Mouse (Mus musculus): ENCODE results near the gene Myt1l. TPM values are rescaled to one million over a fixed set of nuclear protein-coding genes. Genes with fewer than 3 reads are reported as not detected.
A peak's percentile ranks its signal among the peaks of the same experiment; 100 is the strongest.

The Myt1l gene
- polyA plus RNA-seq, 1 experiment from 2014 or later = 177 TPM

DNA sequence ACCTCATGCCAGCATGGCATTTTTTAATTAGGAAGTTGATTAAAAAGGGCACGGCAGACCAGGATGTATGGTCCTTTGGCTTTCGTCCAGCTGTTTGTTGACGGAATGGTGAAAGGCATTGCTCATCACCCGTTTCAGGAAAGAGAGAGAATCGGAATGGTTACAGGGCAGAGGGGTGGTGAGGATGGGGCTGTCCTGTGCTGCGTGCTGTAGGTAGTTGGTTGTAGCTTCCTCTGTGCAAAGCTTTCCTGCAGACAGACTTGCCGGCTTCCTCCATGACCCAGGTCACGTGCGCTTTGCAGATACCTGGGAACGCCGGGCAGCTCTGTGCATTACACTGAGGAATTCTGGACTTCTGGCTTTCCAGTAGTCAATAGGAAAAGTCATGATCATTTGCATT is 10.3 kb downstream of the Myt1l start:
- Histone ChIP-seq H3K36me3 (no peaks in the 10 kb centered on the region), H3K4me2 (replicated peaks) (peak overlapping the region; percentile 66), H3K9ac (replicated peaks) (peak overlapping the region; percentile 81), H3K4me3 (replicated peaks) (peak overlapping the region; percentile 51), H3K27ac (peak overlapping the region; percentile 85), H3K9me3 (no peaks in the 10 kb centered on the region), H3K27me3 (peaks cover 12% of the 10 kb centered on the region; the same call in 1 of the 2 replicates), H3K4me1 (replicated peaks) (peaks cover 74% of the 10 kb centered on the region)
- ATAC-seq = peak; percentile 46; the same call in 1 of the 2 replicates
- 58% methylated on average over 11 of the region's 11 CpGs for WGBS

DNA sequence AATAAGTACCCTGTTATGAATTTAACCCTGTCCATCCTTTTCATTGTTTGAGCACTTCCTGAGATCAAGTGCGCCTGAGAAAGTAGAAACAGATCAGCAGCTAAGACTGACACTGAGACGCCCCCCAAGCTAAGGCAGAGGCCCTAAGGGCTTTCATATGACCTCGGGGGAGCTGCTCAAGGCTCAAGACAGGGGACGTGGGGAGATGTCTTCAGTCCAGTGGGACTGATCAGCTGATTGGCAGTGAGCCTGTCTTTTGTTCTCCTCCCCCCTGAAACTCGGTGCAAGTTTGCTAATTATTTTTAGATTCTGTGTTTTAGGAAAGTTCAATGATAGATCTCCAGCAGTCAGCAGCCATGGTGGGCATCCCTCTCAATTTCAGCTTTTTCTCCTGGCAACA is 10.9 kb downstream of the Myt1l start:
- WGBS = 34% methylated on average over 5 of the region's 5 CpGs
- Histone ChIP-seq H3K9ac (replicated peaks) (peak overlapping the region; percentile 49; the same call in 1 of the 2 replicates), H3K27me3 (peaks cover 9% of the 10 kb centered on the region; the same call in 1 of the 2 replicates), H3K9me3 (no peaks in the 10 kb centered on the region), H3K36me3 (no peaks in the 10 kb centered on the region), H3K4me1 (replicated peaks) (peaks cover 68% of the 10 kb centered on the region), H3K4me3 (replicated peaks) (peak overlapping the region; percentile 51), H3K27ac (peak overlapping the region; percentile 68), H3K4me2 (replicated peaks) (peak overlapping the region; percentile 66)
- no peak for ATAC-seq

GRCm38 (mm10) chr12:29540741-29541140 is 12.6 kb downstream of the Myt1l start:
- Histone ChIP-seq H3K4me2 (replicated peaks) (no peak overlapping the region), H3K4me1 (replicated peaks) (peaks cover 61% of the 10 kb centered on the region), H3K36me3 (no peaks in the 10 kb centered on the region), H3K9me3 (no peaks in the 10 kb centered on the region), H3K27me3 (peaks cover 9% of the 10 kb centered on the region; the same call in 1 of the 2 replicates), H3K4me3 (replicated peaks) (no peak overlapping the region), H3K27ac (no peak overlapping the region), H3K9ac (replicated peaks) (no peak overlapping the region)
- no peak for ATAC-seq
- 78% methylated on average over 5 of the region's 5 CpGs for WGBS

DNA sequence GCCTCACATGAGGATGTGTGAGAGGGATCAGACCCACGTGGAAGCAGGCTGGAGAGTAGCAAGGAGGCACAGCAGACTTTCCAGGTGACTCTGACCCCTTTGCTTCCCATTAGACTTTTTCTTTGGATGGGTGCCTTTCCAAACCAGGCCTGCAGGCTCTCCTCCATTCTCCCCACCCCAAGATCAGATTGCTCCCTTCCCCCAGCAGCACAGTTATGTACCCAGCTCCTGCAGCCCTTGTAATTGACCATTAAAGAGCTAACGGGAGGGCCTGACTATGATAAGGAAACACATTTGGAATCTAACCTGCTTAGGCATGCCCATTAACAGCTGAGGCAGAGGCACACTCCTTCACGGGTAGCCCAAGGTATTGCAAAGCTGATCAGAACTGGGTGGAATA is 17.9 kb downstream of the Myt1l start:
- Histone ChIP-seq H3K27ac (peak overlapping the region; percentile 9; the same call in 1 of the 2 replicates), H3K9ac (replicated peaks) (no peak overlapping the region), H3K4me1 (replicated peaks) (peaks cover 39% of the 10 kb centered on the region), H3K36me3 (no peaks in the 10 kb centered on the region), H3K9me3 (no peaks in the 10 kb centered on the region), H3K27me3 (no peaks in the 10 kb centered on the region), H3K4me2 (replicated peaks) (no peak overlapping the region), H3K4me3 (replicated peaks) (no peak overlapping the region)
- 42% methylated on average over 3 of the region's 3 CpGs for WGBS
- ATAC-seq = no peak

DNA sequence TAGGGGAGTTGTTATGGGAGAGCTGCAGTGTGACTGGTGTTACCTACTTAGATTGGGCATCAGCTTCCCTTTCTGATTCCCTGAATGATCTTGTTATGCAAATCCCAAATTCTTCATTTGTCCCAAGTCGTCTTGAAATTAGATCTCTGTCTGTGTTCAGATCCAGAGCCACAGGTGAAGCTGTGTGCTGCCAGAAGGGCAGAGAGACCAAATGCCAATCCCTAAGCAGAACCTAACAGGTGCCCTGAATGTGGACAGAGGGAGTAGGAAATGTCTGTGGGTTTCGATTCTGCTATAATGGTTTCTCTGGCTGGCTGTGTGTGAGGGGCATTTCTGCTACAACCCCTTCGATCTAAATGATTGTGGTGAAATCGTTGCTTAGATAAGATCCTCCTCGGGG is 18.9 kb downstream of the Myt1l start:
- H3K4me3 ChIP-seq (replicated peaks) = no peak overlapping the region
- H3K4me1 ChIP-seq (replicated peaks) = peaks cover 39% of the 10 kb centered on the region
- no peak overlapping the region for H3K4me2 ChIP-seq (replicated peaks)
- no peaks in the 10 kb centered on the region for H3K9me3 ChIP-seq
- no peak overlapping the region for H3K9ac ChIP-seq (replicated peaks)
- H3K27ac ChIP-seq = peak overlapping the region; percentile 54; the same call in 1 of the 2 replicates
- H3K27me3 ChIP-seq = no peaks in the 10 kb centered on the region
- no peak for ATAC-seq
- 71% methylated on average over 5 of the region's 5 CpGs for WGBS
- H3K36me3 ChIP-seq = no peaks in the 10 kb centered on the region

GRCm38 (mm10) chr12:29547755-29548154 is 19.6 kb downstream of the Myt1l start:
- WGBS = 58% methylated on average over 6 of the region's 6 CpGs
- peaks cover 39% of the 10 kb centered on the region for H3K4me1 ChIP-seq (replicated peaks)
- no peaks in the 10 kb centered on the region for H3K36me3 ChIP-seq
- peak overlapping the region; percentile 54; the same call in 1 of the 2 replicates for H3K27ac ChIP-seq
- no peaks in the 10 kb centered on the region for H3K27me3 ChIP-seq
- H3K9ac ChIP-seq (replicated peaks) = peak overlapping the region; percentile 11; the same call in 1 of the 2 replicates
- H3K4me2 ChIP-seq (replicated peaks) = 0 out of 2 replicates have a peak overlapping the region, but pooled peaks have one; percentile 0
- H3K4me3 ChIP-seq (replicated peaks) = no peak overlapping the region
- 0 out of 2 replicates have a peak, but pooled peaks have one; percentile 45 for ATAC-seq
- H3K9me3 ChIP-seq = no peaks in the 10 kb centered on the region

DNA sequence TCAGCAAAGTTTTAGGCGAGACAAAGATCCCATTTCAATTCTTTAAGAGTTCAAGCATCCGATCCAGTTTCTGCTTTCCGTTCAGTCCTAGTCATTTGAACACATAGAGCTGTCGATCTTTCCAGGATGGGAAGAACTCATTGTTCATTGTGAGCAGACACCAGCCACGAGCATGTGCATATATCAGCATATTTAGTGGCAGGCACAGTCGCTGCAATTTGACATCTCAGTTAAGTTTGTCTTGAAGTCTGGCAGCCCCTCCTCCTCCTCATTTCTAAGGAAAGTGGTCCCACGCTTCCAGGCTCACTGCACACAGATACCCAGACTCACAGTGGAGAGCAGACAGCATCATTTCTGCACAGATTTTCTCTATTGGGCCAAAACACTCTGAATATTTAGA is 25.0 kb downstream of the Myt1l start:
- no peaks in the 10 kb centered on the region for H3K27me3 ChIP-seq
- 43% methylated on average over 7 of the region's 7 CpGs for WGBS
- H3K9me3 ChIP-seq = no peaks in the 10 kb centered on the region
- H3K27ac ChIP-seq = no peak overlapping the region
- H3K4me3 ChIP-seq (replicated peaks) = no peak overlapping the region
- H3K4me2 ChIP-seq (replicated peaks) = no peak overlapping the region
- H3K36me3 ChIP-seq = no peaks in the 10 kb centered on the region
- no peak overlapping the region for H3K9ac ChIP-seq (replicated peaks)
- no peak for ATAC-seq
- peaks cover 38% of the 10 kb centered on the region for H3K4me1 ChIP-seq (replicated peaks)

DNA sequence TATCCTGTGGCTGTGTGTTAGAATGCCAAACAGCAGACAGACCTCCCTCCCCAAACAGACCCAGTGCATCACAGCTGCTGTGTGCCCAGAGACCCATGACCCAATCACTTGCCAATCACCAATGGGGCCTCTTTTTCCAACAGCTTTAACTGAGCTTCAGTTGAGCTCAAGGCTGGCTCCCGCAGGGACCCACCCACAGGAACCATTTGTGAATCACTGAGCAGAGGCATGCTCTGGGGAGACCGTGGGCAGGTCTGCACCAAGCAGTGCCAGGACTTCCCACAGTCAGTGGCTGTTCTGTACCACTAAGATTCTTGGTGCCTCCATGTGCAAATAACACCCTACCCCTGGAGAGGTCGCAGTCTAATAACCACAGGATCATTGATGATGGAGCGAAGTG is 27.5 kb downstream of the Myt1l start:
- no peak overlapping the region for H3K9ac ChIP-seq (replicated peaks)
- H3K9me3 ChIP-seq = no peaks in the 10 kb centered on the region
- peaks cover 48% of the 10 kb centered on the region for H3K4me1 ChIP-seq (replicated peaks)
- H3K27me3 ChIP-seq = no peaks in the 10 kb centered on the region
- no peak overlapping the region for H3K4me3 ChIP-seq (replicated peaks)
- WGBS = 77% methylated on average over 4 of the region's 4 CpGs
- H3K27ac ChIP-seq = no peak overlapping the region
- H3K36me3 ChIP-seq = no peaks in the 10 kb centered on the region
- H3K4me2 ChIP-seq (replicated peaks) = no peak overlapping the region
- ATAC-seq = no peak

DNA sequence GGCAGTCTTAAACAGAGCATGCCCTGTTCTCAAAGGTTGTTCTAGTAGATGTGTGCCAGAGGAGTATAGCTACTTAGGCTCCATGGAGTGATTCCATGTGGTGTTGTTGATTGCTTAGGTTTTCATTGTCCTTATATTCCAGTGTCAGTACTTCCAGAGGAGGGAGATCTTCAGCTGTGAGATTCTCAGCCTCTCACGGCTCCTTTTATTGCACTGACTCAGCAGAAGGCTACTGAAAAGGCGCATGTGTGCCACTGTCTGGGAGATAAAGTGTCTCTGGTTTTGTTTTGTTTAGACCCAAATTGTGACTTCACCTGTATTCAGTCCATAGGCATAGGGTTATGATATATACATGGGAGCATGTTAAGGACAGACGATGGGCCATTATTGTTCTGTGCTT is 28.2 kb downstream of the Myt1l start:
- Histone ChIP-seq H3K9ac (replicated peaks) (no peak overlapping the region), H3K4me2 (replicated peaks) (no peak overlapping the region), H3K27me3 (no peaks in the 10 kb centered on the region), H3K4me1 (replicated peaks) (peaks cover 55% of the 10 kb centered on the region), H3K9me3 (no peaks in the 10 kb centered on the region), H3K4me3 (replicated peaks) (no peak overlapping the region), H3K27ac (no peak overlapping the region), H3K36me3 (no peaks in the 10 kb centered on the region)
- no peak for ATAC-seq
- 75% methylated on average over 3 of the region's 3 CpGs for WGBS

- no peak for ATAC-seq
- Histone ChIP-seq H3K36me3 (no peaks in the 10 kb centered on the region), H3K9me3 (no peaks in the 10 kb centered on the region), H3K4me1 (replicated peaks) (peaks cover 56% of the 10 kb centered on the region), H3K4me2 (replicated peaks) (no peak overlapping the region), H3K4me3 (replicated peaks) (no peak overlapping the region), H3K27me3 (no peaks in the 10 kb centered on the region), H3K27ac (no peak overlapping the region), H3K9ac (replicated peaks) (no peak overlapping the region)
- WGBS = 69% methylated on average over 6 of the region's 6 CpGs
These were observed 28.7 kb downstream of the Myt1l start for GRCm38 (mm10) chr12:29556901-29557300.

GRCm38 (mm10) chr12:29559769-29560168 is 31.6 kb downstream of the Myt1l start:
- peaks cover 45% of the 10 kb centered on the region for H3K4me1 ChIP-seq (replicated peaks)
- no peak overlapping the region for H3K4me2 ChIP-seq (replicated peaks)
- no peak overlapping the region for H3K4me3 ChIP-seq (replicated peaks)
- no peaks in the 10 kb centered on the region for H3K9me3 ChIP-seq
- no peaks in the 10 kb centered on the region for H3K27me3 ChIP-seq
- H3K9ac ChIP-seq (replicated peaks) = peak overlapping the region; percentile 16; the same call in 1 of the 2 replicates
- peak overlapping the region; percentile 63 for H3K27ac ChIP-seq
- no peaks in the 10 kb centered on the region for H3K36me3 ChIP-seq
- ATAC-seq = no peak
- 67% methylated on average over 5 of the region's 5 CpGs for WGBS

DNA sequence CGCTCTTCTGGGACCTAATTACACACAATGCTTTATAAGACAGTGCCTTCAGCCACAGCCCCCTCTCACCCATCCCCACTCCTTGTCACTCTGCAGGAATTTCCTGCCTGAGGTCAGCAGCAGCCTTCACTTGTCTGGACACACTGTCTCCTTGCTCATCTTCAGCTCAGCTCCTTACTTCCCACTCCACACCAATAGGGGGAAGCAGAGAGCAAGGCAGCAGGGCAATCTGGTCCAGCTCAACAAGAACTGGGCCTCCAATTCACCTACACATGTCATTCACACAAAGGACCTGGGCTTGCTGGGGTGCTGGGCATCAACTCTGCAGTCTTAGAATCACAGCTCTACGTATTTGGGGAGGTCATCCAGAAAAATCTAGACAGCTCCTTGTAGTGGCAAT is 33.0 kb downstream of the Myt1l start:
- Histone ChIP-seq H3K4me2 (replicated peaks) (no peak overlapping the region), H3K4me3 (replicated peaks) (no peak overlapping the region), H3K9me3 (no peaks in the 10 kb centered on the region), H3K4me1 (replicated peaks) (peaks cover 39% of the 10 kb centered on the region), H3K9ac (replicated peaks) (no peak overlapping the region), H3K27me3 (no peaks in the 10 kb centered on the region), H3K27ac (peak overlapping the region; percentile 39; the same call in 1 of the 2 replicates), H3K36me3 (no peaks in the 10 kb centered on the region)
- WGBS = 89% methylated on average over 2 of the region's 2 CpGs
- ATAC-seq = 0 out of 2 replicates have a peak, but pooled peaks have one; percentile 34

GRCm38 (mm10) chr12:29569311-29569710 is 41.1 kb downstream of the Myt1l start:
- Histone ChIP-seq H3K27me3 (no peaks in the 10 kb centered on the region), H3K4me3 (replicated peaks) (no peak overlapping the region), H3K36me3 (peaks cover 17% of the 10 kb centered on the region), H3K4me2 (replicated peaks) (no peak overlapping the region), H3K4me1 (replicated peaks) (no peaks in the 10 kb centered on the region), H3K9me3 (no peaks in the 10 kb centered on the region), H3K27ac (no peak overlapping the region), H3K9ac (replicated peaks) (no peak overlapping the region)
- ATAC-seq = no peak
- 75% methylated on average over 7 of the region's 7 CpGs for WGBS

Measured in midbrain, embryonic 13.5 days (tissue).